Mouse (Mus musculus): ENCODE measurements around the gene Gm8693. TPM values are rescaled to one million over a fixed set of nuclear protein-coding genes. Genes with fewer than 3 reads are reported as not detected.
"Not testable (repeated sequence)": the region's sequence is repeated elsewhere in the genome, so short reads cannot be mapped to it uniquely, and the experiment has no call there.

The Gm8693 gene
- polyA plus RNA-seq (2015; fragmentation: Nextera tagmentation; extraction: Ambion mirVana), result not detected in 2 replicates

- not testable (repeated sequence) for H3K9me3 ChIP-seq; H3K4me3 ChIP-seq; H3K27me3 ChIP-seq; H3K4me1 ChIP-seq; H3K9ac ChIP-seq; H3K27ac ChIP-seq; ATAC-seq (ENCODE audit: insufficient number of reproducible peaks, low FRiP score, low TSS enrichment, low read depth); H3K4me2 ChIP-seq; H3K36me3 ChIP-seq
- WGBS, result no CpG with 5 or more reads among the region's 2 CpGs
These were observed at the start of gene Gm8693 for GRCm38 (mm10) chr7:22692217-22692616. Gene Gm8693 (minus strand): TSS chr7:22692317.

GRCm38 (mm10) chr7:22719610-22720009 is 27.5 kb upstream of the Gm8693 start, which contains the start of gene Gm4567:
Gene Gm4567 (minus strand): TSS chr7:22719710.
- not testable (repeated sequence) for H3K9me3 ChIP-seq; H3K27ac ChIP-seq; H3K4me1 ChIP-seq; H3K4me3 ChIP-seq; H3K27me3 ChIP-seq; ATAC-seq (ENCODE audit: insufficient number of reproducible peaks, low FRiP score, low TSS enrichment, low read depth); H3K9ac ChIP-seq; H3K36me3 ChIP-seq; H3K4me2 ChIP-seq
- no CpG with 5 or more reads among the region's 1 CpGs for WGBS

GRCm38 (mm10) chr7:22657718-22658117 is 34.4 kb downstream of the Gm8693 start, which contains the start of gene Vmn1r155:
Gene Vmn1r155 (plus strand): TSS chr7:22658018.
- ATAC-seq (ENCODE audit: insufficient number of reproducible peaks, low FRiP score, low TSS enrichment, low read depth), result not testable (repeated sequence)
- WGBS, result no CpG with 5 or more reads among the region's 3 CpGs

More at GRCm38 (mm10) chr7:22657718-22658117, 34.4 kb downstream of the Gm8693 start, which contains the start of gene Vmn1r155:
- not testable (repeated sequence) for H3K9ac ChIP-seq, H3K27me3 ChIP-seq, H3K27ac ChIP-seq, H3K9me3 ChIP-seq, H3K4me2 ChIP-seq, H3K4me3 ChIP-seq, H3K36me3 ChIP-seq, H3K4me1 ChIP-seq

Other genes starting within 250 kb of the Gm8693 start
- gene Gm10665, start 228.2 kb downstream of the Gm8693 start, polyA plus RNA-seq (2015; fragmentation: Nextera tagmentation; extraction: Ambion mirVana), result not detected in 2 replicates
- not detected in 2 replicates for gene Vmn1r151, start 192.6 kb downstream of the Gm8693 start, polyA plus RNA-seq (2015; fragmentation: Nextera tagmentation; extraction: Ambion mirVana)
- not detected in 2 replicates for gene Vmn1r152, start 169.3 kb downstream of the Gm8693 start, polyA plus RNA-seq (2015; fragmentation: Nextera tagmentation; extraction: Ambion mirVana)
- gene Gm8677, start 157.4 kb downstream of the Gm8693 start, polyA plus RNA-seq (2015; fragmentation: Nextera tagmentation; extraction: Ambion mirVana), result not detected in 2 replicates
- not detected in 2 replicates for gene Gm4201, start 127.0 kb downstream of the Gm8693 start, polyA plus RNA-seq (2015; fragmentation: Nextera tagmentation; extraction: Ambion mirVana)
- gene Gm4565, start 104.2 kb downstream of the Gm8693 start, polyA plus RNA-seq (2015; fragmentation: Nextera tagmentation; extraction: Ambion mirVana), result not detected in 2 replicates
- not detected in 2 replicates for gene Vmn1r155, start 34.3 kb downstream of the Gm8693 start, polyA plus RNA-seq (2015; fragmentation: Nextera tagmentation; extraction: Ambion mirVana)
- not detected in 2 replicates for gene Gm4567, start 27.4 kb upstream of the Gm8693 start, polyA plus RNA-seq (2015; fragmentation: Nextera tagmentation; extraction: Ambion mirVana)
- not detected in 2 replicates for gene Vmn1r157, start 69.4 kb upstream of the Gm8693 start, polyA plus RNA-seq (2015; fragmentation: Nextera tagmentation; extraction: Ambion mirVana)
- not detected in 2 replicates for gene Vmn1r158, start 98.5 kb upstream of the Gm8693 start, polyA plus RNA-seq (2015; fragmentation: Nextera tagmentation; extraction: Ambion mirVana)
- gene Vmn1r159, start 151.3 kb upstream of the Gm8693 start, polyA plus RNA-seq (2015; fragmentation: Nextera tagmentation; extraction: Ambion mirVana), result not detected in 2 replicates
- gene Vmn1r160, start 178.9 kb upstream of the Gm8693 start, polyA plus RNA-seq (2015; fragmentation: Nextera tagmentation; extraction: Ambion mirVana), result not detected in 2 replicates

Data from limb, embryonic 15.5 days (tissue).